Mouse (Mus musculus): ENCODE data around the gene Vkorc1. TPM values are rescaled to one million over a fixed set of nuclear protein-coding genes. Genes with fewer than 3 reads are reported as not detected.
A peak's percentile ranks its signal among the peaks of the same experiment; 100 is the strongest.

The Vkorc1 gene
- total RNA-seq, 2 experiments from 2014 or later: 21.3 to 24.0 TPM

GRCm38 (mm10) chr7:127879301-127879700 is 16.1 kb downstream of the Vkorc1 start:
- no peak for DNase-seq (ENCODE audit: low spot score in 2 of 2)

DNA sequence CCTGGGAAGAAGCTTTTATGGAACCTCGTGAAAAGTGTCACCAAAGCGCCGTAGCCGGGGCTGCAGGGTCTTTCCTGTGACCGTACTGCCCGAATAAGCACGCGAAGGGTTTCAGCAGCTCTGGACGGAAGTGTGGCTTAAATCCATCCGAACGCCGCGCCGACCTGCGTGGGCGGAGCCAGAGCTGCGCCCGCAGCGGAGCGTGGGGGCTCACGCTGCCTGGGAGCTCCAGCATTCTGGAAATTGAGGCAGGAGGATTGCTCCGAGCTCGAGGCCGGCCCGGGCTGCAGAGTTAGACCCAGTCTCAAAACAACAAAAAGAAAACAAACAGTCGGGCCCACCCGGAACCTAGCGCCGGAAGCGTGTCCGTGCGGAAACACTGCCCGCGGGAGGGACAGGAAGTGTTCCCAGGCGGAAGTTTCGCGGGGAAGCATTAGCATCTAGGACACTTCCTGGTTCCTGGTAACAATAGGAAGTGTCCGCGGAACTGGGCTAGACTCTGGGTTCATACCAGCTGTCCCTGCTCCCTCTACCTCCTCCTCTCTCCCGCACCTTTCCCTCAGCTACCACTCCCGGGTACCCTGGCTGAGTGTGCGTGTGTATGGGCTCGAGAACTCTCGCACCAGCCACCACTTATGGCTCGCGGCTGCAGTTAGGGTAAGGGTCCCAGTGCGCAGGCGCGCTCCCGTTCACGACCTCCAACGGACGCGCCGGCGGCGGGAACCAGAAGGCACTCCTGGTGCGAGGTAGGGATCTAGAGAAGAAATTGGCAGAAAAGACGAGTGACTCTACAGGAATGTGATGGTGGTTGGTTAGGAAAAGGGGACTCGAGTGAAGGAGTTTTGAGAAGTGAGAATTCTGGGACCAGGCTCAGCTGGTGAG is 18.7 kb downstream of the Vkorc1 start, which contains the start of gene Zfp668:
TSS of gene Zfp668 (minus strand) at position 362 of the 882 bp plus-strand sequence.
- DNase-seq (ENCODE audit: low spot score in 2 of 2): peak; percentile 88 to 92

- peak; percentile 65 to 73 for DNase-seq (ENCODE audit: low spot score in 2 of 2)
Measured at GRCm38 (mm10) chr7:127876041-127876466, 19.4 kb downstream of the Vkorc1 start, which contains the start of gene Zfp646. Gene Zfp646, plus strand, starts transcription at chr7:127876221.

DNA sequence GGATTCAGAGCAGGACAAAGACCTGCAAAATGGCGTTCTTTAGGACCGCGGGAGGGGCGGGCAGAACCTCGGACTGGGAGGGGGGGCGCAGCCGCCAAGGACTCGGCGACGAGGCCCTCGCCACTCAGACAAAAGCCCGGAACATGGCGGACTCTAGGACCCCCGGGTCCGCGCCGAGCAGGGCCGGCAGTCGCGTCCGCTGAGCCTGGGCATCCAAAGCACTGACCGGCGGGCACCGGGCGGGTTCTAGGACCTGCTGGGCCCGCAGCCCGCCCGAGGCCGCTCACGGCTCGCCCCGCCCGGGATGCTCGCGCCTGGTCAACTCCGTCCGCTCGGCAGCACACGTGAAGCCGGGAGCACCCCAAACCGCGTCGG is 19.8 kb downstream of the Vkorc1 start:
- peak; percentile 95 to 96 for DNase-seq (ENCODE audit: low spot score in 2 of 2)

DNA sequence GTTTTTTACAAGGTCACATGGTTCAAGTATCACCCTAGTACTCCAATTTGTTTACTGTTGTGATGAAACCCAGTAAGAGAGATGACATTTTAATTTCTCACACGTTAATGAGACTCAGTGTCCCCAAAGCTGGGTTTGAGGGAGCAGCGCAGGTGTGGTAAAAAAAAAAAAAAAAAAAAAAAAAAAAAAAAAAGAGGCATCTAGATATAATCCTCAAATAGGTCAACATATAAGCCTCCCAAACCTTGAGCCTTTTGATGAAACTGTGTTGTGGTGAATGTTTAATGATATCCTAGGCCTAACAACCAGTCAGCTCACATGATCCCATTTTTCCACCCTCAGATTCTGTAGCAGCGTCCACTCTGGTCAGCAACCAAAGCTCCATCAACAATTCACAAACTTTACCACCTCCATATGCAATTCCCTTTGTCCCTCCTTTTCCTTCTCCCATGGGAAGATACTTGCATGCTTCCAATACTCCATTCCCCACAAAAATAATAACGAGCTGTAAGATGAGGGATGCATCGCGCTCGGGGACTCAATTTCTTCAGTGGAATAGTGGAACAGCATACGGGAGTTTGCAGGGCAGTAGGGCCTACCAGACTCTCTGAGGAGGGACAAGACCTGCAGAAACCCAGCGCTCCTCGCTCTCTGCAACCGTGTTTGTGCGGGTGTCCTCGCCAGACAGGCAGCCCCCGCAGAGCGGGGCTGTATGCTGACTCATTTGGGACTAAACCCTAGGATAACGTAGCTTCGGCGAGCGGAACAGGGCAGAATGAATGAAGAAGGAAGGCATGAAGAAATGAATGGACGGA is 20.4 kb downstream of the Vkorc1 start:
- no peak for DNase-seq (ENCODE audit: low spot score in 2 of 2)

GRCm38 (mm10) chr7:127870136-127870821 is 25.1 kb downstream of the Vkorc1 start:
- DNase-seq (ENCODE audit: low spot score in 2 of 2): no peak

DNA sequence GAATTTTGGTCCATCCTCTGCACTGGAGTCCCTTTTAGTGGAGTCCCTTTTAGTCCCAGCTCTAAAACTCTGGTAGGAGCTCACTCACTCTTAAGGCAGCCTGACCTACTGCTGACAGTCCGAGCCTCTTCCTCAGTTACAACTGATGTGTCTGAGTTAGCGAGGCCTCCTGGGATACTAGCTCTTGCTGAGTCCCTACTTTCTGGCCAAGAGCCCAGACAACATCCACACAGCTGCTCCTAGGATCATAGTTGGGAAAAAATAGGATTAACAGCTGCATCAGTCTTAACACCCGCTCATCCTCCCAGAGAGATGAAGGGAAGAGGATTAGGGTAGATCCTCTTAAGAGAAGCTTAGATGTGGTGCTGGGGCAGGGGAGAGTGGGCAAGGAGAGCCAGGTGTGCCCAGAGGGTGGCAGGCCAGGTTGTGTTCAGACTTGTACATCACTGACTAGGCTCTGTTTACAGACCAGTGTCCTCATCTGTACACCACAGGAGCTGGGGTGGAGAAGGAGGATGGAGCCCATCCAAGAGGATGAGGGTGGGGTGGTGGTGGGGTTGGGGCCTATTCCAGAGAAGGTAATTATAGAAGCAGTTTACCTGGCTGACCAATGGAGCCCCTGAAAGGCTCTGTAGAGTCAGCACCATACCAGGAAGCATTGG is 26.1 kb downstream of the Vkorc1 start:
- DNase-seq (ENCODE audit: low spot score in 2 of 2): peak; percentile 21 to 40

- no peak for DNase-seq (ENCODE audit: low spot score in 2 of 2)
Measured at GRCm38 (mm10) chr7:127867641-127868040, 27.8 kb downstream of the Vkorc1 start.

DNA sequence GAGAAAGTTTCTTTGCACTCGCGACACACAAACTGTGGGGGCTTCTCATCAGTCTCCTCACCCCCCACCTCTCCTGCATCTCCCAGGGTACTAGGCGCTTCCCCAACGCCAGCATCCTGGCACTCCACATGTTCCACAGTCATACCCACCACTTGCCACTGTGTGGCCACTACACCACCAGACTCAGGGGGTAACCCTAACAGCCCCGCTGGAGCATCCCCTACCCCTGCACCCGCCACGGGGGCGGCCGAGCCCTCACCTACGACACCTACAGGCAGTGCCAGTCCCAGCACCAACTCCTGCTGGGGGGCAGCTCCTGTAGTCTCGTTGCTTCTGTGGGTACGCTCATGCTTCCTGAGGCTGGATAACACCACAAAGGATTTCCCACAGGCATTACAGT is 29.0 kb downstream of the Vkorc1 start:
- DNase-seq (ENCODE audit: low spot score in 2 of 2): no peak

DNA sequence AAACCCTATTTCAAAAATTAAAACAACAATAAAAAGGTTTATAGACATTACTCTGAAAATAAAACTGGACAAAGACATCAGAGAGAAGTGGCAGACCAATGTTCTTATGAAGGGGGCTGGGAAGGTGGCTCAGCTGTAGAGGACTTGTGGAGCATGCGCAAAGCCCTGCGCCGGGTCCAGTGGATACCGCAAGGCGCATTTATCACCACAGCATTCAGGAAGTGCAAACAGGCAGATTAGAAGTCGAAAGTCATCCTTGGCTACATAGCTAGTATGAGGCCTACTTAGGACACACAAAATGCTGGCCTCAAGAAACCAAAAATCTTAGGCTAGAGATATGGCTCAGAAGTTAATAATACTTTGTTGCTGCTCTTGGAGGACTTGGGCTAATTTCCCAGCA is 37.2 kb downstream of the Vkorc1 start:
- DNase-seq (ENCODE audit: low spot score in 2 of 2): no peak

DNA sequence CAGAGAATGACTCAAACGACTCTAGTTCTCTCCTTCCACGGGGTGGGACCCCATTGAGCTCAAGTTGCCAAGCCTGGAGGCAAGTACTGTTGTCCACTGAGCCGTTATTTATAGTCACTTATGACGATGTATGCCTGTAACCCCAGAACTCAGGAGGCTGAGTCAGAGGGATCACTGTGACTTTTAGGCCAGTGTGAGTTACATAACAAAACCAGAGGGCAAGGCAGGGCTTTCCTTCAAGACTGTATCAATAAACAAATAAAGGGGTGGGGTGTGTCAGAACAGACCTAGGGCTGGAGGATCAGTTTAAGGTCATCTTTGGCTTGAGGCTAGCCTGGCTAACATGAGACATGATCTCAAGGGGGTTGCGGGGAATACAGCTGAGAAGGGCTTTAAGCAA is 44.5 kb downstream of the Vkorc1 start:
- no peak for DNase-seq (ENCODE audit: low spot score in 2 of 2)

DNA sequence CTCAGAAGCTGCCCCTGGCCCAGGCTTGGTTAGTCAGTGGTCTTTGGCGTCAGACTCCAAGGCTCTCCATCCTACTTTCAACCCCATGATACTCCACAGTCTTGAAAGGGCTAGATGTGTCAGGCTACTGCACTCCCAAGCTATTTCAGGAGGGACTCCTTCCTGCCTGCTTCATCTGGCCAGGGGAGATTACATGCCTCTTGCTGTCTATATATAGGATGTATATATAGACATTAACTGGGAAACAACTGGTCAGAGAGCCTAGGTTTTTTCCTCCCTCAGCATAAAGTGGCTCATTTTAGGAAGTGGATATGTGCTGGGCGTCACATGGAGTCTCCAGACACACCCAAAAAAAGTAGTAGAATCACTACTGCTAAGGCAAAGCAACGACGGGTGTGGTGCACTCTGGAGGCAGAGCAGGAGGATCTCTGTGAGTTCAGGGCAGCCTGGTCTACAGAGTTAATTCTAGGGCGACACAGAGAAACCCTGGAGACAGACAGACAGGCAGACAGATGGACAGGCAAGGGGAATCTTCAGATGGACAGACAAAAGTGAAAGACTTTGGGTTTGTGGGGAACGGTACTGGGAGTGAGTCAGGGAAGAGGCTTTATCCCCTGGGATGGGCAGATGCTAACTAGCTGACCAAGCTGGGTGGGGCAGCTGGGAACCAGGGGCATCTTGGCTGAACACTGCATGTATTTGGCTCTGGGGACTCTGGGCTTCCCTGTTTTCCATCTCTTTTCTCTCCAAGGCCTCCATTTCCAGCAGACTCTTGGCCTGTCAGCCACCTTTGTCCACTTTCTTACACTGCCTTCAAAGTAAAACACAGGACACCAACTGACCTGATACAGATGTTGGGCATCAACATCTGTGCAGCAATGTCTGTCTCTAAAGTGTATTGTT is 45.2 kb downstream of the Vkorc1 start:
- DNase-seq (ENCODE audit: low spot score in 2 of 2): no peak

Other genes with a start within 250 kb of the Vkorc1 start
- 10 to 100 TPM; 44.6 to 46.4 TPM for gene Bcl7c, start 186.7 kb downstream of the Vkorc1 start, total RNA-seq (2021)
- 1 to 10 TPM; 2.7 to 4.4 TPM for gene Ctf1, start 182.9 kb downstream of the Vkorc1 start, total RNA-seq (2021)
- not detected for gene Ctf2, start 163.5 kb downstream of the Vkorc1 start, total RNA-seq (2021)
- 10 to 100 TPM; 68.8 to 74.6 TPM for gene Fbxl19, start 151.1 kb downstream of the Vkorc1 start, total RNA-seq (2021)
- 10 to 100 TPM; 16.8 to 20.5 TPM for gene Orai3, start 125.8 kb downstream of the Vkorc1 start, total RNA-seq (2021)
- gene Setd1a, start 118.9 kb downstream of the Vkorc1 start, total RNA-seq (2021): 10 to 100 TPM; 41.1 to 44.7 TPM
- 1 to 10 TPM; 5.5 to 5.6 TPM for gene Gm49388, start 110.0 kb downstream of the Vkorc1 start, total RNA-seq (2021)
- 1 to 10 TPM; 4.7 to 5.3 TPM for gene Hsd3b7, start 95.0 kb downstream of the Vkorc1 start, total RNA-seq (2021)
- gene Stx4a, start 71.3 kb downstream of the Vkorc1 start, total RNA-seq (2021): 10 to 100 TPM; 85.0 to 86.3 TPM
- 100 to 1,000 TPM; 420 to 434 TPM for gene Stx1b, start 71.1 kb downstream of the Vkorc1 start, total RNA-seq (2021)
- gene Zfp646, start 19.4 kb downstream of the Vkorc1 start, total RNA-seq (2021): 10 to 100 TPM; 31.0 TPM
- gene Zfp668, start 18.8 kb downstream of the Vkorc1 start, total RNA-seq (2021): 10 to 100 TPM; 19.5 to 20.5 TPM
- gene Prss53, start 4.6 kb downstream of the Vkorc1 start, total RNA-seq (2021): 1 to 10 TPM; 2.2 to 2.7 TPM
- not detected for gene Gm21974, start 163 bp downstream of the Vkorc1 start, total RNA-seq (2021)
- gene Bckdk, start 8.5 kb upstream of the Vkorc1 start, total RNA-seq (2021): 10 to 100 TPM; 34.3 to 39.3 TPM
- gene Kat8, start 16.9 kb upstream of the Vkorc1 start, total RNA-seq (2021): 10 to 100 TPM; 29.7 to 33.3 TPM
- gene Prss8, start 34.5 kb upstream of the Vkorc1 start, total RNA-seq (2021): under 1 TPM; 0.40 to 0.42 TPM
- gene Prss36, start 51.1 kb upstream of the Vkorc1 start, total RNA-seq (2021): 1 to 10 TPM; 7.9 to 8.2 TPM
- gene Fus, start 71.8 kb upstream of the Vkorc1 start, total RNA-seq (2021): 100 to 1,000 TPM; 268 to 293 TPM
- gene Pycard, start 98.2 kb upstream of the Vkorc1 start, total RNA-seq (2021): 1 to 10 TPM; 2.9 to 4.5 TPM
- gene Trim72, start 108.3 kb upstream of the Vkorc1 start, total RNA-seq (2021): under 1 TPM; 0.66 to 0.72 TPM
- 10 to 100 TPM in 1 of 2 experiments, 1 to 10 TPM in 1; 9.1 to 10.2 TPM for gene Itgam, start 167.0 kb upstream of the Vkorc1 start, total RNA-seq (2021)
- gene Gm49368, start 167.1 kb upstream of the Vkorc1 start, total RNA-seq (2021): not detected
- under 1 TPM; 0.23 to 0.40 TPM for gene Itgax, start 233.9 kb upstream of the Vkorc1 start, total RNA-seq (2021)